Mouse (Mus musculus): ENCODE data around the gene Zpbp2. TPM values are rescaled to one million over a fixed set of nuclear protein-coding genes. Genes with fewer than 3 reads are reported as not detected.
"Not testable (repeated sequence)": the region's sequence is repeated elsewhere in the genome, so short reads cannot be mapped to it uniquely, and the experiment has no call there.

Zpbp2 gene
- total and polyA plus RNA-seq, 2 experiments = 0.28 TPM; not detected in 1

DNA sequence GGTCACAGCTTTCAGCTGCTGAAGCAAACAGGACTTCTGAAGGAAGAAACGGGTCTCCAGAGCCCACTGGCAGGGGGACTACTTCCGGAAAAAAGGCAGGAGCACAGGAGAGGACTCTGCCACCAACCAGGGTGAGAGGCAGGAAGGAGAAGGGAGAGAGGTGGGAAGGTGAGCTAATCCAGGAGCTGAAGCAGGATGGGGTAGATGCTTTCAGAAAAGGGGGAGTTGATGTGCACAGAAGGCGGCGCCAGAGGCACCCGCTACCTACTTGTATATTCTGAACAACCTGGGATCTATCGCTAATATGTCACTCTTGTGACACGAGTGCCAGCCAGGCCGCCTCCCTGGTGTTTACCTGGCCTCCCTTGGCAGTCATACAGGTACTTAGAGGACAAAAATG lies 47.1 kb downstream of the Zpbp2 start, which contains the start of gene Lrrc3c:
Gene Lrrc3c (plus strand): TSS at position 301 of the 400 bp plus-strand sequence.
- Histone ChIP-seq H3K36me3 (ENCODE audit: control insufficient read depth, insufficient read depth, low read length) (no peaks in the 10 kb centered on the region), H3K9ac (ENCODE audit: low read depth, low read length) (no peak within 1 kb of the TSS), H3K79me2 (ENCODE audit: control insufficient read depth, insufficient read depth, low read length) (no peaks in the 10 kb centered on the region), H3K27ac (replicated peaks; ENCODE audit: insufficient read depth, low read depth, low read length) (no peak within 1 kb of the TSS), H3K27me3 (ENCODE audit: control insufficient read depth, insufficient read depth, low read length) (peaks cover 12% of the 10 kb centered on the region), H3K4me3 (ENCODE audit: insufficient read depth, low read depth, low read length) (no peak within 1 kb of the TSS), H3K4me1 (ENCODE audit: control insufficient read depth, insufficient read depth, low read length) (no peaks in the 10 kb centered on the region)
- DNase-seq (ENCODE audit: extremely low read depth, low read depth, low spot score) = no peak
- no peak for TF ChIP-seq POLR2A (IDR thresholded peaks at IDR 0.05; ENCODE audit: extremely low read depth, insufficient read depth, low read length)
- TF ChIP-seq CTCF (IDR thresholded peaks at IDR 0.05; ENCODE audit: low read depth, low read length) = no peak
- 82% methylated on average over 8 of the region's 8 CpGs for WGBS

DNA sequence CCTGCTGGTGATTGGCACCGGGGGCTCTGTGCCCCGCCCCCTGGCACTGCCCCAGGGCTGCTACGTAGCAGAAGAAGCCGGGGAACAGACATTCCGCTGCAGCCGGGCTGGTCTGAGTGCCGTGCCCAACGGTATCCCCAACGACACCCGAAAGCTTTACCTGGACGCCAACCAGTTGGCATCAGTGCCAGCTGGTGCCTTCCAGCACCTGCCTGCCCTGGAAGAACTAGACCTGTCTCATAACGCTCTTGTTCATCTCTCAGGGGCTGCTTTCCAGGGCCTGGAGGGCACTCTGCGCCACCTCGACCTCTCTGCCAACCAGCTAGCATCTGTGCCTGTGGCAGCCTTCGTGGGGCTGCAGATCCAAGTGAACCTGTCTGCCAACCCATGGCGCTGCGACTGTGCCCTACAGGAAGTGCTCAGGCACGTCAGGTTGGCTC lies 48.0 kb downstream of the Zpbp2 start:
- H3K27ac ChIP-seq (replicated peaks; ENCODE audit: insufficient read depth, low read depth, low read length) = no peak overlapping the region
- no peaks in the 10 kb centered on the region for H3K36me3 ChIP-seq (ENCODE audit: control insufficient read depth, insufficient read depth, low read length)
- no peak overlapping the region for H3K9ac ChIP-seq (ENCODE audit: low read depth, low read length)
- H3K79me2 ChIP-seq (ENCODE audit: control insufficient read depth, insufficient read depth, low read length) = no peaks in the 10 kb centered on the region
- no peak overlapping the region for H3K4me3 ChIP-seq (ENCODE audit: insufficient read depth, low read depth, low read length)
- H3K4me1 ChIP-seq (ENCODE audit: control insufficient read depth, insufficient read depth, low read length) = no peaks in the 10 kb centered on the region
- no peak for DNase-seq (ENCODE audit: extremely low read depth, low read depth, low spot score)
- TF ChIP-seq POLR2A (IDR thresholded peaks at IDR 0.05; ENCODE audit: extremely low read depth, insufficient read depth, low read length) = no peak
- TF ChIP-seq CTCF (IDR thresholded peaks at IDR 0.05; ENCODE audit: low read depth, low read length) = no peak
- 59% methylated on average over 18 of the region's 18 CpGs for WGBS
- H3K27me3 ChIP-seq (ENCODE audit: control insufficient read depth, insufficient read depth, low read length) = peaks cover 12% of the 10 kb centered on the region

DNA sequence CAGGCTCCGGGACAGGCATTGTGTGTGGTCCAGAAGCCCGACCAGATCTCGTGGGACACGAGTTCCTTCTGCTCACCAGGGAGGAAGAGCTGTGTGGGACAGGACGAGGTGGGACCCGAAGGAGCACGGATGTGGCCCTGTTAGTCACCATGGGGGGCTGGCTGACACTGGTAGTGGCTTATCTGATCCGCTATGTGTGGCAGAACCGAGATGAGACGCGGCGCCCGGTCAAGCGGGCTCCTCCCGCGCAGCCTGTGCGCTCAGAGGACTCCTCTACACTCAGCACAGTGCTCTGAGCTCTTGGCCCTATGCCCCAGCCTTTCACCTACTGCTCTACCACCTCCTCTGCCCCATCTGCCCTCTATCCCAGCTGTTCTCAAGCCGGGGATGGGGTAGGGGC lies 48.4 kb downstream of the Zpbp2 start:
- no peak overlapping the region for H3K27ac ChIP-seq (replicated peaks; ENCODE audit: insufficient read depth, low read depth, low read length)
- DNase-seq (ENCODE audit: extremely low read depth, low read depth, low spot score) = no peak
- H3K9ac ChIP-seq (ENCODE audit: low read depth, low read length) = no peak overlapping the region
- peaks cover 12% of the 10 kb centered on the region for H3K27me3 ChIP-seq (ENCODE audit: control insufficient read depth, insufficient read depth, low read length)
- TF ChIP-seq CTCF (IDR thresholded peaks at IDR 0.05; ENCODE audit: low read depth, low read length) = no peak
- no peaks in the 10 kb centered on the region for H3K4me1 ChIP-seq (ENCODE audit: control insufficient read depth, insufficient read depth, low read length)
- H3K36me3 ChIP-seq (ENCODE audit: control insufficient read depth, insufficient read depth, low read length) = no peaks in the 10 kb centered on the region
- H3K79me2 ChIP-seq (ENCODE audit: control insufficient read depth, insufficient read depth, low read length) = no peaks in the 10 kb centered on the region
- H3K4me3 ChIP-seq (ENCODE audit: insufficient read depth, low read depth, low read length) = no peak overlapping the region
- 15% methylated on average over 18 of the region's 18 CpGs for WGBS

DNA sequence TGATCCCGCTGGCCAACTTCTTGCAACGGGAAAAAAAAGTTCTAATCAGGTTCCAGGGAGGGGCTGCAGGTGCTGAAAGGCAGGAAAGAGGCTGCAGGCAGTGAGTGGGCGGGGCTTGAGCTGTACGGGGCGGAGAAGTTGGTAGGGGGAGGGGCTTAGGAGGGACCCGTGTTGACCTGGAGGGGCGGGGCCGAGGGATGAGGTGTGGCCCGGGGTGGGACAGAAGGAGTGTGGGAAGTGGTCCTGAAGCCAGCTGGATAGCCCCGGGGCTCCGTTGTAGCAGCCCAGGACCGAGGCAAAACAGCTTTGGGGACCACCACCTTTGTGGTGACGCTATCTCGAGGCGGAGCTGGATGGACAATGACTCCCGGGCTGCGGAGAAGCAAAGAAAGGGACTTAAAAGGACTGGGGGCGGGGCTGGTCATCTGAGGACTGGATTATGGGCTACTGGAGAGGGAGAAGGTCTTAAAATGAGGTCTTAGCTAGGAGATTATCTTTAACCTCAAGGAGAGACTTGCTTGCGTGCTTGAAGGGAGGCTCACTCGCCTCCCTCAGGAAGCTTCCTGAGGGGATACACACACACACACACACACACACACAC lies 51.3 kb downstream of the Zpbp2 start:
- DNase-seq (ENCODE audit: extremely low read depth, low read depth, low spot score) = no peak
- Histone ChIP-seq H3K27ac (replicated peaks; ENCODE audit: insufficient read depth, low read depth, low read length) (no peak overlapping the region), H3K4me1 (ENCODE audit: control insufficient read depth, insufficient read depth, low read length) (no peaks in the 10 kb centered on the region), H3K9ac (ENCODE audit: low read depth, low read length) (no peak overlapping the region), H3K27me3 (ENCODE audit: control insufficient read depth, insufficient read depth, low read length) (peaks cover 12% of the 10 kb centered on the region), H3K36me3 (ENCODE audit: control insufficient read depth, insufficient read depth, low read length) (no peaks in the 10 kb centered on the region), H3K4me3 (ENCODE audit: insufficient read depth, low read depth, low read length) (no peak overlapping the region), H3K79me2 (ENCODE audit: control insufficient read depth, insufficient read depth, low read length) (no peaks in the 10 kb centered on the region)
- 3% methylated on average over 20 of the region's 20 CpGs for WGBS
- no peak for TF ChIP-seq POLR2A (IDR thresholded peaks at IDR 0.05; ENCODE audit: extremely low read depth, insufficient read depth, low read length)
- TF ChIP-seq CTCF (IDR thresholded peaks at IDR 0.05; ENCODE audit: low read depth, low read length) = no peak

DNA sequence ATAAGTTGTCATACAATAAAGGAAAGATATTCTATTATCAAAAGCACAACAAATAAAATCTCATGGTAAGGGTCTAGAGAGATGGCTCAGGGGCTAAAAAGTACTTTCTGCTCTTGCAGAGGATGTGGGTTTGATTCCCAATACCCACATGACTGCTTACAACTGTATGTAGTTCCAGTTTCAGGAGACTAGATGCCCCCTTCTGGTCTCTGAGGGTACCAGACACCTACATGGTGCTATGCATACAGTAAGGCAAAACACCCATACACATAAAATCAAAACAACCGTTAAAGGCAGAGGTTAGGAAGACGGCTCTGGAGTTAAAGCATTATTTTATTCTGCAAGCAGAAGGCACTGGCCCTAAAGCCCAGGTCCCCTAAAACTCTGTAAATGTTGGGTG lies 53.1 kb downstream of the Zpbp2 start:
- WGBS = 73% methylated on average over 2 of the region's 2 CpGs
- H3K36me3 ChIP-seq (ENCODE audit: control insufficient read depth, insufficient read depth, low read length) = no peaks in the 10 kb centered on the region
- no peak overlapping the region for H3K27ac ChIP-seq (replicated peaks; ENCODE audit: insufficient read depth, low read depth, low read length)
- H3K4me3 ChIP-seq (ENCODE audit: insufficient read depth, low read depth, low read length) = no peak overlapping the region
- DNase-seq (ENCODE audit: extremely low read depth, low read depth, low spot score) = no peak
- H3K27me3 ChIP-seq (ENCODE audit: control insufficient read depth, insufficient read depth, low read length) = peaks cover 9% of the 10 kb centered on the region
- no peak overlapping the region for H3K9ac ChIP-seq (ENCODE audit: low read depth, low read length)
- no peaks in the 10 kb centered on the region for H3K79me2 ChIP-seq (ENCODE audit: control insufficient read depth, insufficient read depth, low read length)
- no peak for TF ChIP-seq CTCF (IDR thresholded peaks at IDR 0.05; ENCODE audit: low read depth, low read length)
- no peak for TF ChIP-seq POLR2A (IDR thresholded peaks at IDR 0.05; ENCODE audit: extremely low read depth, insufficient read depth, low read length)
- H3K4me1 ChIP-seq (ENCODE audit: control insufficient read depth, insufficient read depth, low read length) = no peaks in the 10 kb centered on the region

DNA sequence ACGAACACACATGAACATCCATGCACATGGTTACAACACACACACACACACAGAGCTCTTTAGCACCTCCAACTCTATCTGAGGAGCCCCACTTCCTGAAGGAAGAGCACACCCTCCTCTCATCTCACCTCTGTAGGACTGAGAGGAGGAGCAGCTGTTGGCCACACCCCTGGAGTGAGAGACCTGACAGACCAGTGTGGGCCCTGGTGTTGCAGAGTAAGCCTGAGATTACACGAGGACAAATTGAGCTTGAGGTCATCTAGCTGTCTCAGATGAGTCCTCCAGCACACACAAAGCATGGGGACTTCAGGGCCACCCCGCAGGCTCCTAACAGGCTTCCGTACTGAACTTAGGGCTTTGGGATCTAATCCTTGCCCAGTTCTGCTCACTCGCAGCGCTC lies 54.0 kb downstream of the Zpbp2 start:
- not testable (repeated sequence) for H3K27ac ChIP-seq (replicated peaks; ENCODE audit: insufficient read depth, low read depth, low read length); H3K36me3 ChIP-seq (ENCODE audit: control insufficient read depth, insufficient read depth, low read length); H3K4me3 ChIP-seq (ENCODE audit: insufficient read depth, low read depth, low read length); H3K9ac ChIP-seq (ENCODE audit: low read depth, low read length); H3K4me1 ChIP-seq (ENCODE audit: control insufficient read depth, insufficient read depth, low read length); DNase-seq (ENCODE audit: extremely low read depth, low read depth, low spot score); H3K27me3 ChIP-seq (ENCODE audit: control insufficient read depth, insufficient read depth, low read length); H3K79me2 ChIP-seq (ENCODE audit: control insufficient read depth, insufficient read depth, low read length)
- 65% methylated on average over 6 of the region's 6 CpGs for WGBS

All from liver, adult 2 months (tissue).